Mouse (Mus musculus) embryonic facial prominence, embryonic 11.5 days (tissue): ENCODE measurements around the gene Sphk2. TPM values are rescaled to one million over a fixed set of nuclear protein-coding genes. Genes with fewer than 3 reads are reported as not detected.
A peak's percentile ranks its signal among the peaks of the same experiment; 100 is the strongest.

Experiments
- ATAC-seq: fragments of 200-750 bp; cut with Nextera tagmentation; replicated peaks from 2 replicates; pipeline ENCODE4 v1.8.0; 2017; ENCODE audit warnings: low read depth; ENCODE audit not compliant: insufficient number of reproducible peaks, low FRiP score, low TSS enrichment
- DNase-seq: peaks from one replicate; pipeline ENCODE4 v3.0.0-alpha.2; 2015; ENCODE audit warnings: low spot score
- H3K27ac ChIP-seq: fragments of 300-500 bp; sonication (generic); replicated peaks from 2 replicates; pipeline ENCODE4 v1.5.1; 2014; ENCODE audit warnings: mild to moderate bottlenecking, low read depth, low read length, control low read depth
- H3K27me3 ChIP-seq: fragments of 300-500 bp; sonication (generic); 2 replicates; pipeline ENCODE4 v1.6.1; 2014; ENCODE audit warnings: mild to moderate bottlenecking, low read length, moderate library complexity, mixed read lengths; ENCODE audit not compliant: control insufficient read depth, insufficient read depth
- H3K36me3 ChIP-seq: fragments of 300-500 bp; sonication (generic); replicated peaks from 2 replicates; pipeline ENCODE4 v1.6.1; 2014; ENCODE audit warnings: low read depth, mild to moderate bottlenecking, low read length, moderate library complexity, mixed read lengths; ENCODE audit not compliant: control insufficient read depth, insufficient read depth
- H3K4me1 ChIP-seq: fragments of 300-500 bp; sonication (generic); 2 replicates; pipeline ENCODE4 v1.6.1; 2014; ENCODE audit warnings: low read length, mixed read lengths; ENCODE audit not compliant: control insufficient read depth, insufficient read depth
- H3K4me2 ChIP-seq: fragments of 300-500 bp; sonication (generic); 2 replicates; pipeline ENCODE4 v1.6.1; 2014; ENCODE audit warnings: low read depth, mild to moderate bottlenecking, control low read depth, low read length, moderate library complexity
- H3K4me3 ChIP-seq: fragments of 300-500 bp; sonication (generic); 2 replicates; pipeline ENCODE4 v1.5.1; 2014; ENCODE audit warnings: low read depth, low read length, control low read depth
- H3K9ac ChIP-seq: fragments of 300-500 bp; sonication (generic); replicated peaks from 2 replicates; pipeline ENCODE4 v1.6.1; 2014; ENCODE audit warnings: mild to moderate bottlenecking, control low read depth, low read length
- H3K9me3 ChIP-seq: fragments of 300-500 bp; sonication (generic); replicated peaks from 2 replicates; pipeline ENCODE4 v1.6.1; 2016; ENCODE audit warnings: mild to moderate bottlenecking, low read length, inconsistent platforms, mixed read lengths; ENCODE audit not compliant: control insufficient read depth
- WGBS: fragments of 180-500 bp; shearing (Covaris S2); extraction: QIAGEN DNeasy Blood & Tissue Kit; methylation state at CpG from one replicate; pipeline ENCODE4 v1.1.7; 2014; 5-methylcytosine and 5-hydroxymethylcytosine counted together
- polyA plus RNA-seq: library from polyadenylated mRNA; unstranded; fragments of >200 nt; fragmentation: Nextera tagmentation; extraction: Ambion mirVana; gene quantifications from 2 replicates; pipeline ENCODE4 v1.2.1, GENCODE M21; 2014

Gene Sphk2
- polyA plus RNA-seq, 1 experiment from 2014 or later: 14.9 TPM

- peaks cover 3% of the 10 kb centered on the region; the same call in 1 of the 2 replicates for H3K4me1 ChIP-seq
- WGBS: 85% methylated on average over 7 of the region's 7 CpGs
Measured at GRCm38 (mm10) chr7:45697894-45698293, 19.9 kb downstream of the Sphk2 start.

GRCm38 (mm10) chr7:45695098-45695497 lies 22.7 kb downstream of the Sphk2 start:
- Histone ChIP-seq H3K27me3 (peaks cover 14% of the 10 kb centered on the region), H3K4me2 (no peak overlapping the region; the same call in 1 of the 2 replicates), H3K9ac (no peak overlapping the region), H3K4me3 (no peak overlapping the region), H3K36me3 (no peaks in the 10 kb centered on the region), H3K4me1 (no peaks in the 10 kb centered on the region), H3K27ac (0 out of 2 replicates have a peak overlapping the region, but pooled peaks have one; percentile 49), H3K9me3 (no peaks in the 10 kb centered on the region)
- peak; percentile 68 for DNase-seq
- peak; percentile 30; the same call in 1 of the 2 replicates for ATAC-seq
- WGBS: 21% methylated on average over 6 of the region's 6 CpGs

More at GRCm38 (mm10) chr7:45697894-45698293, 19.9 kb downstream of the Sphk2 start:
- Histone ChIP-seq H3K9me3 (no peaks in the 10 kb centered on the region), H3K9ac (no peak overlapping the region), H3K27me3 (peaks cover 19% of the 10 kb centered on the region), H3K36me3 (no peaks in the 10 kb centered on the region), H3K4me2 (no peak overlapping the region), H3K27ac (no peak overlapping the region), H3K4me3 (no peak overlapping the region)
- ATAC-seq (no peak), DNase-seq (no peak)

GRCm38 (mm10) chr7:45693921-45694591 lies 23.7 kb downstream of the Sphk2 start, which contains the start of gene Sec1:
Gene Sec1, minus strand, starts transcription at chr7:45694402.
- Histone ChIP-seq H3K9me3 (no peaks in the 10 kb centered on the region), H3K4me1 (no peaks in the 10 kb centered on the region), H3K9ac (no peak within 1 kb of the TSS), H3K27ac (peak within 1 kb of the TSS; percentile 49; the same call in 1 of the 2 replicates), H3K4me3 (no peak within 1 kb of the TSS), H3K36me3 (no peaks in the 10 kb centered on the region), H3K4me2 (no peak within 1 kb of the TSS; the same call in 1 of the 2 replicates), H3K27me3 (peaks cover 7% of the 10 kb centered on the region)
- 83% methylated on average over 50 of the region's 50 CpGs for whole genome bisulfite sequencing
- ATAC-seq (no peak), DNase-seq (no peak)

- 69% methylated on average over 2 of the region's 2 CpGs for WGBS
- no peak for ATAC-seq
Measured at GRCm38 (mm10) chr7:45692364-45692763, 25.4 kb downstream of the Sphk2 start.

GRCm38 (mm10) chr7:45689800-45690199 lies 28.0 kb downstream of the Sphk2 start:
- Histone ChIP-seq H3K9me3 (no peaks in the 10 kb centered on the region), H3K4me1 (peaks cover 9% of the 10 kb centered on the region), H3K4me3 (no peak overlapping the region), H3K9ac (no peak overlapping the region), H3K36me3 (no peaks in the 10 kb centered on the region), H3K4me2 (no peak overlapping the region), H3K27ac (no peak overlapping the region), H3K27me3 (no peaks in the 10 kb centered on the region)
- ATAC-seq (no peak), DNase-seq (no peak)
- WGBS: 69% methylated on average over 11 of the region's 11 CpGs

More at GRCm38 (mm10) chr7:45692364-45692763, 25.4 kb downstream of the Sphk2 start:
- Histone ChIP-seq H3K4me1 (no peaks in the 10 kb centered on the region), H3K9ac (no peak overlapping the region), H3K4me3 (no peak overlapping the region), H3K27me3 (no peaks in the 10 kb centered on the region), H3K36me3 (no peaks in the 10 kb centered on the region), H3K27ac (no peak overlapping the region), H3K4me2 (no peak overlapping the region), H3K9me3 (no peaks in the 10 kb centered on the region)
- no peak for DNase-seq

GRCm38 (mm10) chr7:45689099-45689498 lies 28.7 kb downstream of the Sphk2 start:
- 55% methylated on average over 6 of the region's 6 CpGs for WGBS
- Histone ChIP-seq H3K9ac (no peak overlapping the region), H3K36me3 (no peaks in the 10 kb centered on the region), H3K27ac (no peak overlapping the region), H3K27me3 (no peaks in the 10 kb centered on the region), H3K9me3 (no peaks in the 10 kb centered on the region), H3K4me2 (no peak overlapping the region), H3K4me1 (peaks cover 9% of the 10 kb centered on the region), H3K4me3 (no peak overlapping the region)
- ATAC-seq (no peak), DNase-seq (no peak)

- no peak for ATAC-seq
- Histone ChIP-seq H3K4me1 (peaks cover 9% of the 10 kb centered on the region), H3K36me3 (no peaks in the 10 kb centered on the region), H3K4me3 (no peak overlapping the region), H3K27me3 (no peaks in the 10 kb centered on the region), H3K4me2 (no peak overlapping the region), H3K9ac (no peak overlapping the region), H3K27ac (no peak overlapping the region), H3K9me3 (no peaks in the 10 kb centered on the region)
- WGBS: 67% methylated on average over 3 of the region's 3 CpGs
- no peak for DNase-seq
Measured at GRCm38 (mm10) chr7:45686841-45687240, 31.0 kb downstream of the Sphk2 start.

GRCm38 (mm10) chr7:45685811-45686210 lies 32.0 kb downstream of the Sphk2 start:
- Histone ChIP-seq H3K27me3 (no peaks in the 10 kb centered on the region), H3K27ac (0 out of 2 replicates have a peak overlapping the region, but pooled peaks have one; percentile 9), H3K36me3 (no peaks in the 10 kb centered on the region), H3K9me3 (no peaks in the 10 kb centered on the region), H3K4me3 (no peak overlapping the region), H3K4me2 (no peak overlapping the region), H3K4me1 (peaks cover 9% of the 10 kb centered on the region), H3K9ac (peak overlapping the region; percentile 13; the same call in 1 of the 2 replicates)
- 25% methylated on average over 10 of the region's 10 CpGs for WGBS
- ATAC-seq (no peak), DNase-seq (peak; percentile 57)
